Mouse (Mus musculus) cerebellum, adult 2 months (tissue): Measurements from ENCODE around the gene Acp1.

Experiments used
- CTCF ChIP-seq: fragments of 200-500 bp; IDR thresholded peaks from 2 replicates; pipeline ENCODE4 v1.5.1; 2011; ENCODE audit warnings: low read depth, mild to moderate bottlenecking, control low read depth, low read length, moderate library complexity, borderline replicate concordance; ENCODE audit not compliant: insufficient read depth
- POLR2A ChIP-seq: fragments of 200-500 bp; IDR thresholded peaks from 2 replicates; pipeline ENCODE4 v1.6.1; 2011; ENCODE audit warnings: low read length, control low read depth, borderline replicate concordance; ENCODE audit not compliant: insufficient read depth

- TF ChIP-seq CTCF: no peak
- no peak for TF ChIP-seq POLR2A
Observed at GRCm38 (mm10) chr12:30864347-30864746, 47.0 kb downstream of the Acp1 start.
